Mouse (Mus musculus) left cerebral cortex, postnatal 10 days (tissue): Measurements from ENCODE around the gene Zscan4e. TPM values are rescaled to one million over a fixed set of nuclear protein-coding genes. Genes with fewer than 3 reads are reported as not detected.
"Not testable (repeated sequence)": the region's sequence is repeated elsewhere in the genome, so short reads cannot be mapped to it uniquely, and the experiment has no call there.

Experiments used
- DNase-seq, 2 experiments: peaks; one replicate each; pipeline ENCODE4 v3.0.0; 2021 to 2022; ENCODE audit warnings: low spot score in 2 of 2, mixed read lengths in 1 of 2; ENCODE audit errors: extremely low spot score in 1 of 2
- intact Hi-C: fragments of 180-260 bp; cut with DNase I; formaldehyde crosslinking; loops from one replicate; pipeline ENCODE4 v1.15.1; 2025
- microRNA-seq: library from miRNA; unstranded; fragments of <30 nt; microRNA quantifications from one replicate; pipeline ENCODE4 v1.2.0, GENCODE M21; 2022
- total RNA-seq, 2 experiments: library from RNA; stranded (reverse); gene quantifications; 2 replicates each; pipeline ENCODE4 v1.2.3; 2021

Gene Zscan4e
- not detected for total RNA-seq

GRCm38 (mm10) chr7:11310582-11310981 is at the start of gene Zscan4e:
Gene Zscan4e (minus strand): TSS chr7:11310682.
- intact Hi-C loops, DNase-seq: not testable (repeated sequence)

Small RNA genes within 50 kb of the gene (microRNA-seq; reads per million reads assigned to microRNA genes)
- gene Gm23087 (not detected), gene Gm26248 (not detected)

Other genes with a start within 250 kb of the Zscan4e start
- gene Zscan4-ps1, start 241.0 kb downstream of the Zscan4e start, total RNA-seq, result not detected
- not detected for gene Zscan4d, start 144.5 kb downstream of the Zscan4e start, total RNA-seq
- not detected for gene Zscan4f, start 87.2 kb upstream of the Zscan4e start, total RNA-seq
- gene Zscan4-ps2, start 203.6 kb upstream of the Zscan4e start, total RNA-seq, result not detected